Mouse (Mus musculus): ENCODE results near the gene C130050O18Rik. TPM values are rescaled to one million over a fixed set of nuclear protein-coding genes. Genes with fewer than 3 reads are reported as not detected.
A peak's percentile ranks its signal among the peaks of the same experiment; 100 is the strongest.

Gene C130050O18Rik
- polyA plus RNA-seq, 1 experiment from 2014 or later = 0.43 TPM

GRCm38 (mm10) chr5:139425198-139425597 is 20.1 kb downstream of the C130050O18Rik start:
- H3K4me1 ChIP-seq (ENCODE audit: control insufficient read depth, insufficient read depth, low read length) = peaks cover 26% of the 10 kb centered on the region
- H3K27me3 ChIP-seq (ENCODE audit: control insufficient read depth, insufficient read depth, low read length) = peaks cover 8% of the 10 kb centered on the region; the same call in 1 of the 2 replicates
- no peak overlapping the region for H3K27ac ChIP-seq (ENCODE audit: low read length)
- no peak for ATAC-seq (replicated peaks; ENCODE audit: extremely low read depth, insufficient read depth, low FRiP score)
- H3K9me3 ChIP-seq (replicated peaks; ENCODE audit: control insufficient read depth, low read length) = no peaks in the 10 kb centered on the region
- no peak overlapping the region for H3K9ac ChIP-seq (ENCODE audit: low read length)
- H3K4me2 ChIP-seq (ENCODE audit: low read depth, low read length) = no peak overlapping the region
- no peak overlapping the region for H3K4me3 ChIP-seq (ENCODE audit: low read length)
- no peaks in the 10 kb centered on the region for H3K36me3 ChIP-seq (ENCODE audit: control insufficient read depth, insufficient read depth)
- WGBS = 65% methylated on average over 9 of the region's 9 CpGs

GRCm38 (mm10) chr5:139427001-139427400 is 21.9 kb downstream of the C130050O18Rik start:
- H3K9ac ChIP-seq (ENCODE audit: low read length) = no peak overlapping the region
- ATAC-seq (replicated peaks; ENCODE audit: extremely low read depth, insufficient read depth, low FRiP score) = no peak
- H3K9me3 ChIP-seq (replicated peaks; ENCODE audit: control insufficient read depth, low read length) = no peaks in the 10 kb centered on the region
- H3K4me3 ChIP-seq (ENCODE audit: low read length) = no peak overlapping the region
- H3K27ac ChIP-seq (ENCODE audit: low read length) = no peak overlapping the region
- WGBS = 87% methylated on average over 9 of the region's 9 CpGs
- H3K36me3 ChIP-seq (ENCODE audit: control insufficient read depth, insufficient read depth) = no peaks in the 10 kb centered on the region
- peaks cover 10% of the 10 kb centered on the region; the same call in 1 of the 2 replicates for H3K27me3 ChIP-seq (ENCODE audit: control insufficient read depth, insufficient read depth, low read length)
- H3K4me2 ChIP-seq (ENCODE audit: low read depth, low read length) = no peak overlapping the region
- H3K4me1 ChIP-seq (ENCODE audit: control insufficient read depth, insufficient read depth, low read length) = peaks cover 27% of the 10 kb centered on the region

- Histone ChIP-seq H3K27me3 (ENCODE audit: control insufficient read depth, insufficient read depth, low read length) (peaks cover 10% of the 10 kb centered on the region; the same call in 1 of the 2 replicates), H3K9me3 (replicated peaks; ENCODE audit: control insufficient read depth, low read length) (no peaks in the 10 kb centered on the region), H3K4me2 (ENCODE audit: low read depth, low read length) (no peak overlapping the region), H3K36me3 (ENCODE audit: control insufficient read depth, insufficient read depth) (no peaks in the 10 kb centered on the region), H3K4me3 (ENCODE audit: low read length) (no peak overlapping the region), H3K9ac (ENCODE audit: low read length) (peak overlapping the region; percentile 18; the same call in 1 of the 2 replicates), H3K4me1 (ENCODE audit: control insufficient read depth, insufficient read depth, low read length) (peaks cover 22% of the 10 kb centered on the region), H3K27ac (ENCODE audit: low read length) (no peak overlapping the region)
- WGBS = 35% methylated on average over 9 of the region's 9 CpGs
- peak; percentile 69 for ATAC-seq (replicated peaks; ENCODE audit: extremely low read depth, insufficient read depth, low FRiP score)
These were observed 22.9 kb downstream of the C130050O18Rik start for GRCm38 (mm10) chr5:139427989-139428388.

GRCm38 (mm10) chr5:139429818-139430341 is 24.8 kb downstream of the C130050O18Rik start:
- WGBS = 23% methylated on average over 10 of the region's 12 CpGs

DNA sequence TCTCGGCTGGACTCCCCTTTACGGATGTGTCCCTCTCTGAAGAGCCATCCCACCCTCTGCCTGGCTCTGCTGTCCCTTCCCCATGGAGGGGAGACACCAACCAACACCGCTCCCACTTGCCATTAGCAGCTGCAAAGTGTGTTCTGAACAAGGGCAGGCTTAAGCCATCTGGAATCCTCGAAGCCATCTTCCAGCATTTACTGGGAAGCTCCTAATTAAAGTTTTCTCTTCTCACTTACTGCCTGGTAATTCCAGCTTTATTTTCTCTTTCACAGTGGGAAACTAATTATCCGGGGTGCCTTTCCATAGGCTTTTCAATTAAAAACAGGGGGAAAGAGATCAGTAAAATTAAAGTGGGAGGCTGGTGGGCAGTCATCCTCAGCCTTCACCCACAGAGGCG is 27.3 kb downstream of the C130050O18Rik start:
- Histone ChIP-seq H3K4me3 (ENCODE audit: low read length) (no peak overlapping the region), H3K9me3 (replicated peaks; ENCODE audit: control insufficient read depth, low read length) (no peaks in the 10 kb centered on the region), H3K27me3 (ENCODE audit: control insufficient read depth, insufficient read depth, low read length) (0 out of 2 replicates have a peak, but pooled peaks cover 2% of the 10 kb centered on the region), H3K9ac (ENCODE audit: low read length) (no peak overlapping the region), H3K36me3 (ENCODE audit: control insufficient read depth, insufficient read depth) (no peaks in the 10 kb centered on the region), H3K4me2 (ENCODE audit: low read depth, low read length) (no peak overlapping the region), H3K27ac (ENCODE audit: low read length) (no peak overlapping the region), H3K4me1 (ENCODE audit: control insufficient read depth, insufficient read depth, low read length) (peaks cover 16% of the 10 kb centered on the region)
- no peak for ATAC-seq (replicated peaks; ENCODE audit: extremely low read depth, insufficient read depth, low FRiP score)
- WGBS = 83% methylated on average over 6 of the region's 6 CpGs

More at GRCm38 (mm10) chr5:139429818-139430341, 24.8 kb downstream of the C130050O18Rik start:
- Histone ChIP-seq H3K27ac (ENCODE audit: low read length) (no peak overlapping the region), H3K9me3 (replicated peaks; ENCODE audit: control insufficient read depth, low read length) (no peaks in the 10 kb centered on the region), H3K9ac (ENCODE audit: low read length) (no peak overlapping the region), H3K4me3 (ENCODE audit: low read length) (no peak overlapping the region), H3K4me1 (ENCODE audit: control insufficient read depth, insufficient read depth, low read length) (peaks cover 16% of the 10 kb centered on the region), H3K36me3 (ENCODE audit: control insufficient read depth, insufficient read depth) (no peaks in the 10 kb centered on the region), H3K27me3 (ENCODE audit: control insufficient read depth, insufficient read depth, low read length) (0 out of 2 replicates have a peak, but pooled peaks cover 2% of the 10 kb centered on the region), H3K4me2 (ENCODE audit: low read depth, low read length) (no peak overlapping the region)
- peak; percentile 37; the same call in 1 of the 2 replicates for ATAC-seq (replicated peaks; ENCODE audit: extremely low read depth, insufficient read depth, low FRiP score)

GRCm38 (mm10) chr5:139432747-139433508 is 27.8 kb downstream of the C130050O18Rik start:
- no peak for ATAC-seq (replicated peaks; ENCODE audit: extremely low read depth, insufficient read depth, low FRiP score)
- no peak overlapping the region for H3K4me2 ChIP-seq (ENCODE audit: low read depth, low read length)
- peaks cover 14% of the 10 kb centered on the region for H3K4me1 ChIP-seq (ENCODE audit: control insufficient read depth, insufficient read depth, low read length)
- no peaks in the 10 kb centered on the region for H3K9me3 ChIP-seq (replicated peaks; ENCODE audit: control insufficient read depth, low read length)
- no peaks in the 10 kb centered on the region for H3K36me3 ChIP-seq (ENCODE audit: control insufficient read depth, insufficient read depth)
- no peak overlapping the region for H3K27ac ChIP-seq (ENCODE audit: low read length)
- 0 out of 2 replicates have a peak, but pooled peaks cover 2% of the 10 kb centered on the region for H3K27me3 ChIP-seq (ENCODE audit: control insufficient read depth, insufficient read depth, low read length)
- no peak overlapping the region for H3K9ac ChIP-seq (ENCODE audit: low read length)
- 73% methylated on average over 7 of the region's 7 CpGs for WGBS
- H3K4me3 ChIP-seq (ENCODE audit: low read length) = no peak overlapping the region

DNA sequence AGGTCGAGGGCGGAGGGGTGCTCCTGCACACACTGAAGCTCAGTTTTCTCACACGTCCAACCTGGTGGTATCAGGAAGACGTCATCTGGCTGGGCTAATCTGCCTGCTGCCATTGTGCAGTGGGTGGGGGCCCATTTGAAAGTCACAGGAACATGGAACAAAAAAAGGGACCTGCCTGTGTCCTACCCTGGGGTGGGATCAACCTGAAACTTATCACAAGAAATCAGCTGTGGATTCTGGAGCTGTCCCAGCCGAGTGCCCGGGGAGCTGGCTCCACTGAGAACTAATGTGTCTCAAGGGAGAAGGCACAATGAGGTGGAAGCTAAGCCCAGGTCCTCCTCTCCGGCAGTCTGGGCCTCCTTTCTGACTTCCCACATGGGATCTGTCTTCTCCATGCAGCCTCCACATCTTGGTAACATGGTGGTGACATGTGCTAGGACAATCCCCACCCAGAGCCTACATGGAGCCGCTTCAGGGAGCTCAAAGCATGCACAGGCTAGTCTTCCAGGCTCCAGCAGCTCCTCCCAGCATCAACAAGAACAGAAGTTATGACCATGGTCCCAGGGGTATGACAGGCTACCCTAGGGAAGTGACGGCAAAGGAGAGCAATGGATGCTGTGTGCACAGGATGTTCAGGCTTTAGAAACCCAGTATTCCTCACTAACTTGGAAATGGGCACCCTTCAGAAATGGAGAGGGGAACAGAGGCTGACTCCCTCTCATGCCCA is 28.9 kb downstream of the C130050O18Rik start:
- no peaks in the 10 kb centered on the region for H3K36me3 ChIP-seq (ENCODE audit: control insufficient read depth, insufficient read depth)
- H3K27ac ChIP-seq (ENCODE audit: low read length) = no peak overlapping the region
- H3K9ac ChIP-seq (ENCODE audit: low read length) = no peak overlapping the region
- no peak for ATAC-seq (replicated peaks; ENCODE audit: extremely low read depth, insufficient read depth, low FRiP score)
- no peak overlapping the region for H3K4me2 ChIP-seq (ENCODE audit: low read depth, low read length)
- peaks cover 12% of the 10 kb centered on the region for H3K4me1 ChIP-seq (ENCODE audit: control insufficient read depth, insufficient read depth, low read length)
- 0 out of 2 replicates have a peak, but pooled peaks cover 2% of the 10 kb centered on the region for H3K27me3 ChIP-seq (ENCODE audit: control insufficient read depth, insufficient read depth, low read length)
- WGBS = 67% methylated on average over 9 of the region's 9 CpGs
- no peaks in the 10 kb centered on the region for H3K9me3 ChIP-seq (replicated peaks; ENCODE audit: control insufficient read depth, low read length)
- H3K4me3 ChIP-seq (ENCODE audit: low read length) = no peak overlapping the region

DNA sequence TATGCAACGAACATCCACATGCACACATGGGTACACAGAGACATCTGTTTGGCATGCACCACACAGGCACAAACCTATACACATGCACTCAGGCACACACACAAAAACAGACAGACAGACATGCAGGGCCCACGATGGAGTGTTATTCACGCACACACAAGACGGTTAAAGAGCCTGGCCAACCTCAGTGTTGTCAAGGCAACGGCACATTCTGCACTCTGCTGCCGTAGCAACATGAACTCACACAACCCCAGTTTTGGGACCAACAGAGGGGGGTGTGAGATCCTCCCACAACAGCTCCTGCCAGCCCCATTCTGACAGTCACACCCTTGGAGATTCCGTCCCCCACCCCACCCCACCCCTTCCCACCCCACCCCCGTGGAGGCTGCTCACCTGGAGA is 29.9 kb downstream of the C130050O18Rik start:
- H3K4me2 ChIP-seq (ENCODE audit: low read depth, low read length) = no peak overlapping the region
- no peak overlapping the region for H3K9ac ChIP-seq (ENCODE audit: low read length)
- H3K9me3 ChIP-seq (replicated peaks; ENCODE audit: control insufficient read depth, low read length) = no peaks in the 10 kb centered on the region
- H3K27ac ChIP-seq (ENCODE audit: low read length) = no peak overlapping the region
- H3K4me3 ChIP-seq (ENCODE audit: low read length) = no peak overlapping the region
- H3K27me3 ChIP-seq (ENCODE audit: control insufficient read depth, insufficient read depth, low read length) = 0 out of 2 replicates have a peak, but pooled peaks cover 2% of the 10 kb centered on the region
- WGBS = 66% methylated on average over 8 of the region's 8 CpGs
- peaks cover 6% of the 10 kb centered on the region for H3K4me1 ChIP-seq (ENCODE audit: control insufficient read depth, insufficient read depth, low read length)
- no peaks in the 10 kb centered on the region for H3K36me3 ChIP-seq (ENCODE audit: control insufficient read depth, insufficient read depth)
- ATAC-seq (replicated peaks; ENCODE audit: extremely low read depth, insufficient read depth, low FRiP score) = no peak
